Mouse (Mus musculus): ENCODE data around the gene Gimap7.
A peak's percentile ranks its signal among the peaks of the same experiment; 100 is the strongest.

Gene Gimap7

DNA sequence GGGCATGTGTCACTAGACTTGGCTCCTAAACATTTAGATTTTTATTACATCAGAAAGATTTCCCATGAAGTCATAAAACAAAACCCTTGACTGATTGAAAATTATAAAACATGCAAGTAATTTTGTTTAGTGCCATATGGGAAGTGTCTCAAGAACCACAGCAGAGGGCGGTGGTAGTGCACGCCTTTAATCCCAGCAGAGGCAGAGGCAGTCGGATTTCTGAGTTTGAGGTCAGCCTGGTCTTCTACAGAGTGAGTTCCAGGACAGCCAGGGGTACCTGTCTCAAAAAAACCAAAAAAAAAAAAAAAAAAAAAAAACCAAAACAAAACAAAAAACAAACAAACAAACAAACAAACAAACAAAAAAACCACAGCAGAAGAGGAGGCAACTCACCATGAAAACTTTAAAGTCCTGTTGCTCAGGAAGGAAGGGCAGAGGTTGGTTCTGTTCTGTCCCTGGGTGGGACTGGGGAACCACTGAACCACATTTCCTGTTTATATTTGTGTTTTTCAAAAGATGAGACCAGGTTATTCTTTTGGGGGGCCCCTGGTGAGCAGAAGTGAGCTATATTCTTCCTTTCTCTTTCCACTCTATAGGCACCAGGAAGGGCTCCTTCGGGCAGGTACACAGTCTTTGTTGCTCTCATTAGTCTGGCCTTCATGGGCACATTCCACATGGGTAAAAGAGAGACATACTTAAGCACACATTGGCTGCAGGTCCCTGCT, 21.4 kb upstream of the Gimap7 start:
- DNase-seq: no peak

DNA sequence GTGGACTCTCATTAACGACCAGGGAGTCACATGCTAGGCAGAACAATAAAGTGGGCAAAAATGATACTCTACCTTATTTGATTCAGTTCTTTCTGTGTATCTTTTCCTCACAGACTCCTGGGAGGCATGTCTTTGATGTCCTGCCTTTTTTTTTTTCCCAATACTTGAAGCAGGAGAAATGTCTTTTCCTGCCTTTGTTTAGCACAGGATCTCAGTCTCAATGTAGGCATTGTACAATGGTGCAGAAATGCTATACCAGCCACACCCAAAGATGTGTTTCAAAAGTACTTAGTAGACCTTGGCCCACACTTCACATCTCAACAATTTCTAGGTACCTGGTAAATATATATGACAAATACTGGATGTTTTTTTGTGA, 20.9 kb upstream of the Gimap7 start:
- DNase-seq: no peak

DNA sequence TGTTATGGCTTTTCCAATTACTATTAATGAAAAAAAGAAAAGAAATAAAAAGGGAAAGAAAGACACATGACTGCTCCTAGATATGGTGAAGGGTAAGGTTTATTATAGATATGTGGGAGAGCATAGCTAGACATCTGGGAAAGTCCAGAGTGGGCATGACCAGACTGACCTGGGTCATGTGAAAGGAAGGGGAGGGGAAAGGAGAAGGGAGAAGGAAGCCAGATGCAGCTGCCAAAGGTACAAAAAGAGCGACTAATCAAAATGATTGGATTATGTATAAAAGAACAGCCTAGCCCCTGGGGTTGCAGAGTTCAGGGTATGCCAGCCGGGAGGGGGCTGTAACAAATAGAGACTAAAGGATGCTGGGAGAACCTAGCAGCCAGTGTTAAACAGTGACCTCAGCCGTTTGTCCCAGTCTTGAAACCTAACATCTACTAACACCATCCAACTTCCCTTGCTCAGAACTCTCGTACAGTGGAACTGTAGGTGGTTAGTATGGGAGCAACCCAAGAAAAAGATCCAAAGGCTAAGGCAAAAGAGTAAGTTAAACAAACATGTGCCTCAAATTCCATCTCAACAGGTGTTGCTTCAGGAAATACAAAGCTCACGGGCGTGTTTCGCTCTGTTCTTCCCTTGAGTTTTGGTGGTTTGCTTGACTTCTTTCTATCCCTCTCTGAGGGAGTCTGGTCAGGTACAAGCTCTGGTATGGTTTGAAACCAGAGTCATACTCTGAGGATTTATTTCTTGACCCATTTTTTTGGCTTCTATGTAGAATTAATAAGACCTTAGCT, 20.2 kb upstream of the Gimap7 start:
- no peak for DNase-seq

DNA sequence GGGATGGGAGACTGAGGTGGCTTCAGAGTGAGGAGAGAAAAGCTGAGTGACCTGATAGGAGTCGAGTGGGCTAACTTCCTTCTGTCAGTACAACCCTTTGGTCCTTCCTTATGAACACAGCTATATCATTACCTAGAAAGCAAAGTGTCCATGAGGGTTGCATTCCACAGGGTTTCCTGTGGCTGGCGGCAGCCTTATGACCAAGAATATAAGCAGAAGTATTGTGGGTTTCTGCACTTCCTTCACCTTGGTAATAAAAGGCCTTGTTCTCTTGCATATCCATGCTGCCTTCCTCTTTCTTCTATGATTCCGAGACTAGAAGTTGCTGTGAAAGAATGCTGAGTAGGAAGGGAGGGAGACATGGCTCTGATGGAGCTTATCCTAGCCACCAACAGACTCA, 19.5 kb upstream of the Gimap7 start:
- DNase-seq: no peak

DNA sequence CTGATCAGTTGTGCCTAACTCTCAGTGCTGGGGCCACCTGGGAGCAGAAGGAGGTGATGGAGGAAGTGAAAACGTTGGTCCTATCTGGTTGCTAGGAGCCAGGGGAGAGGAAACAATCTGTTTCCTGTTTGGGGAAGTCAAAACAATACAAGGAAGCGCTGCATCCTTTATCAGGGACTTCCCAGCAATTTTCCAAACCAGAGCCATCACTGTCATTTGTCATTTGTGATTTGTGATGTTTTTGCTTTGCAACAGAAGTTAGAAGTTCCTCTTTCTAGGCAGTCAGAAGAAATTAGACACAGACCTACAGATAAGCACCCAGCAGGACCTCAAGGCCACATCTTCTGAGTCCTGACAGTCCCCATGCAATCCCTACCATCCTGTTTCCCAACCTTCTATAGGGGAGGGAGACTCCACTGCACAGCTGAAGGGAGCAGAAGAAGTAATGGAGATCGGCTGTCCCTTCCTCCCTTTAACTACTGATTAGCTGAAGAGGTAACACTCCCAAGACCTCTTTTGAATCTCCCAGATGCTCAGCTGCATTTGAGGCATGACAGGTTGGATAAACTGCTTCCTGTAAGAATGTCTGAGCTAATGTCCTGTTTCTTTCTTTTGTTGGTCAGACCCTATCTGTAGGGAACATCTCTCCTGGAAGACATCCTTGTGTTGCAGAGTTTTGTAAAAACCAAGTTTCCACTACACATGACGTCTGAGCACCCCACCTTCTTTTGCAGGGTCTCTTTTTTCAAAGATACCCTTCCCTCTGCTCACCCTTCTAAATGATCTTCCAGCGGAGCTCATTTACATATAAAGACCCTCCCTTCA, 18.0 kb upstream of the Gimap7 start:
- DNase-seq: no peak

DNA sequence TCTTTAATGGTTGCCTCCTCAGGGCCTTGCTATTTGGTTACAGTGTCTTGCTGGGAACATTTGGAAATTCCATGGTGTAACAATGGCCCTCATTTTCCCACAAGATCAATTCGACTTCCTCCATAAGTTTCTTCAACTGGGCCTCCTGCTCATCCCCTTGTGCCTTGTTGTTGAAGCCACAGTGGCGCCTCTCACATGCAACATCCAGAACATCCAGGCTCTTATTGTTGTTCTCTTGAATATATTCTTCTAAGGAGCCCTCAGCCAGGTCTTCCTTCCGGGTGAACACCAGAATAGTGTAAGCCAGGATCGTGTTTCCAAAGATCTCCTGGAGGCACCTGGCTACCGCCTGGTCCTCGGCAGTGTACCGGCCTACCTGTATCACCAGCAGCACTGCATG, 16.3 kb upstream of the Gimap7 start:
- DNase-seq: no peak

DNA sequence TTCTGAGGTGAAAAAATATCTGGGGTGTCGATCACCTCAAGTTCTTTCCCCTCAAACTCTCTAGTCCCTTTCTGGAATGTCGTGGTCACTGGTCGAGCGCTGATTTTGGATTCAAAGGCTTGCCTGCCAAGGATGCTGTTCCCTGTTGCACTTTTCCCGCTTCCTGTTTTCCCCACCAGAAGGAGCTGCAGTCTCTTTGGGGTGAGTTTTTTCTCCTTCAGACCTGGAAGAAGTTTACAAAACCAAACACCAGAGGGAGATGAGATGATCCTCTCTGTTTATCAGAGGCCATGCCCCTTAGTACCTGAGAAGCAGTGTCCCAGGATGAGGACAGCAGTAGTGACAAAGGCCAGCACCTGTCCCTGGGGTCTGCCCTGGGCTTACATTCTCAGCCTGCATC, 15.8 kb upstream of the Gimap7 start:
- no peak for DNase-seq

DNA sequence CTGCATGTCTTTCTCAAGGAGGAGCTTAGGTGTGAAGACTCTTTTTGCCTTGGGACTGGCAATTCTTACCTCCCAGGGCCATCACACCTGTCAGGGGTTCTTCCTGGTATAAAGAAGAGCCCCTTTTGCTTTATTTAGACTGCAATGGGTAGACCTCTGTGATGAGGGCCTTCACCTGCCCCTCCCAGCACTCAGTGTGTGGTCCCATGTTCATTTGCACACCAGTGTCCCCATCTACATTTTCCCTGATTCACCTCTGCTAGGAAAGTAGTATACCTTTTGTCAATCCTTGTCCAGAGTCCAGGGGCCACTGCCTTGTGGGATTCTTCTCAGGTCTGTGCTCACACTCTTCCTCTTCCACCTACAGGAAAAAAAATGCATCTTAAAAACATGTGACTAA, 14.3 kb upstream of the Gimap7 start:
- no peak for DNase-seq

DNA sequence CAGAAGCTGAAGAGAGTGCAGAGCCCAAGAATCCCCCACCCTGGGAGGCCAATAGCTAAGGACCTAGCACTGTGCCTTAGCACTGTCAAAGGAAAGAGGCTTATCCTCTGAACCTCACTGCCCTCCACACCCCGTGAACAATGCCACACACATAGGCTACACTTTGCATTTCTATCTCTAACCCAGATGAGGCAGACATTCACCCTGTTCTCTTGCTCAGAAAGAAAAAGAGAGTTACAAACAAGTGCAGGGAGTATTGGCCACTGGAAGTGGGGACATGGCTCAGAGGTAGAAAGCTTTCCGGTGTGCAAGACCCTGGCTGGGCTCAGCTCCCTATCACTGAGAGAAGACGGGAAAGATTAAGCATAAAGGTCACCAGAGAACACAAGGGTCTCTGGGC, 12.3 kb upstream of the Gimap7 start:
- no peak for DNase-seq

DNA sequence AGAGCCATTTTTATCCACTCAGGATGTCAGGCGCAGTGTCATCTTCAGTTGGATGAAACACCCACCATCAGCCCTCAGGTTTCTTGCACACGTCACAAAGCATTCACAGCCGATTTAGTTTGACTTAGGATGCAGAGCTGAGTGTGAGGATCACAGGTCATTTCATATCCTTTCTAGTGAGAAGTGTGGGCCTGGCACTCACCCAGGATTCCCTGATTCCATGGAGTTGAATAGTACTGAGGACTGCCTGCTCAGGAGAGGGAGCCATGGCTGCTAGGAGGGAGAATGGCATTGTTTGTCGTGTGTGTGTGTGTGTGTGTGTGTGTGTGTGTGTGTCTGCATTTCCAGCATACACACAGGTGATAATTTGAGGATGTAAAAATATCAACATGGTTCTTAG, 1.9 kb downstream of the Gimap7 start:
- DNase-seq: no peak

DNA sequence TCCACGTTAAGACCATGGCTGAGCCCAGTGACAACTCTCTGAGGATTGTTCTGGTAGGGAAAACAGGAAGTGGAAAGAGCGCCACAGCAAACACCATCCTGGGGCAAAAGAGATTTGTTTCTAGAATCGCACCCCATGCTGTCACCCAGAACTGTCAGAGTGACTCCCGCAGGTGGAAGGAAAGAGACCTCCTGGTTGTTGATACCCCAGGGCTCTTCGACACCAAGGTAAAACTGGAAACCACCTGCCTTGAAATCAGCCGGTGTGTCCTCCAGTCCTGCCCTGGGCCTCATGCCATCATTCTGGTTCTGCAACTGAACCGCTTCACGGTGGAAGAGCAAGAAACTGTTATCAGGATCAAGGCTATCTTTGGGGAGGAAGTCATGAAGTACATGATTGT, 5.0 kb downstream of the Gimap7 start:
- DNase-seq: no peak

DNA sequence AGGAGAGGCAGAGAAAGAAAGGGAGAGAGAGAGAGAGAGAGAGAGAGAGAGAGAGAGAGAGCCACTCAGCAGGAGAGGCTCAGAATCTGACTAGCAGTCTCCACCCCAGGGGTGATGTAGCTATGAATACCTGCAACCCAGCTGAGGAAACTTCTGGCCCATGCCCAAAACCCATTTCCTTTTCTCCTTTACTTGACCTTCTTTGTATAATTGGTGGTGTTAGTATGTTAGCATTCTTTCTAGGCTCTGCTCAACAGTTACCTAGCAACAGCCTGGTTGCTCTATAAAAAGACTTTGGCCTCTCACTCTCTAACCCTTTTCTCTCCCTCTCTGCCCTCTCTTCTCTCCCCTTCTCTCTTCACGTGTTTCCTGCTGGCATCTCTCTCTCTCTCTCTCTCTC, 7.1 kb downstream of the Gimap7 start:
- DNase-seq: peak; percentile 18

DNA sequence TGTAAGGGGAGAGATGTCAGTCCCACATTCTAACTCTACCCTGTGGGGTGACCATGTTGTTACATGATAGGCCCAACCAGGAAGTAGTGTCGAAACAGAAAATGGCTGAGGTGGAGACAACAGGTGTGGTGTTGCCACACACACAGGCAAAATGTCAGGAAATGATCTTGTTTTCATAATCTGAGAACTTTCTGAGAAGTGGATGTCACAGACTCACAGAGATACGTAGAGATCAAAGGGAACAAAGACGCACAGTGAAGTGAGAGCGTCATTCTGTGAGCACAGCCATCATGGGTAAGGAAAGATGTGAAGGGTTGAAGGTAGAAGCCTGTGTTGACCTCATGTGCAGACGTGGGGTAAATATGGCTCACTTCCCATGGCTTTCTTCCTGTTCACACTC, 9.3 kb downstream of the Gimap7 start:
- DNase-seq: no peak

DNA sequence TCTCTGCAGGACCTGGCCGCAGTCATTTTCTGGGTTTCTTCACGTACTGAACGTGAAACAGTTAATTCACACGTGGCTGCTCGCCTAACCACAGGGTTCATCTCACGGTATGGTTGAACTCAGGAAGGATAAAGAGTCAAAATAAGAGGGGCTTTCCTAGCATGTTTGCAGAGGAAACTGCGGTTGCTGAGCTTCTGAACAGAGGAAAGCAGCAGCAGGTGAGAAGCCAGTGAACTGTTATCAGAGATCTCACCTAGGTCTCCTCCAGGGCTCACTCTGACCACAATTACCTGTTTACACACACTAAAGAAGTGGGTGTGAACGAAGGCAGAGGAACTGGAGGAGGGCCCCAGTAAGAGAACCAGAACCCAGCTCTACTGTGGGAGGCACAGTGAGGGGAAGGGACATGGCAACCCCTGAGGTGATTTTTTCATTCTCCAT, 14.5 kb downstream of the Gimap7 start:
- DNase-seq: no peak

DNA sequence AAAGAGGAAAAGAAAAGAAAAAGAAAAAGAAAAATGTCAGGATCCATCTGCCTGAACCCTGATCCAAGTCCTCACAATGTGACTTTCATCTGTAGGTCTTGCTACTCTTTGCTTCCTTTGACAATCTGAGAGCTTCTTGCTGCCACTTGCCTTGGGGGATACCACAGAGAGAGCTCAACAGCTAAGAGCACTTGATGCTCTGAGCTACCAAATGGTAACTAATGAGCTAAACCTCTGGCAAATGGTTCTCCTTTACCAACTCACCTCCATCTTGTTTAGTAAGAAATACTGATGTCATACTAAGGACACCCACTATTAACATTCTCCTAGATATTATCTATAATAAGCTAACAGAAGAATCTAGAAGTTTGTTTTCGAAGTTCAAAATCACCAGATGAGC, 15.2 kb downstream of the Gimap7 start:
- DNase-seq: no peak

DNA sequence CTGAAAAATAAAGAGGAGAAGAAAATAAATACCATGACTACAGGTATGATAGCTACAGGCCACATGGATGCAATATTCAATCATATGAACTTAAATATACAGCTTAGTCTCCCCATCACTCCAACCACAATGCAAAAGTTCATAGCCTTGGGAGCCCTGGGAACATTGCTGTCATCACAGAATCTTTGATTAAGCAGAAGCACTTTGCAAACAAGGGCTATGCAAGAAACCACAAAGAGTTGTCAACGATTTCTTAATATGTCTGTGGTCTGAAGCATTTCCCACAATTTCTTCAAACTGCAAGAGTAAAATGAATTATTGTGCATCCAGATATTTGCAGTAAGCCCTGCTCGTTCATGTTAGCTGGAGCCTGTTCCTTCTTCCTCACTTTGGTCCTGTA, 18.6 kb downstream of the Gimap7 start:
- no peak for DNase-seq

DNA sequence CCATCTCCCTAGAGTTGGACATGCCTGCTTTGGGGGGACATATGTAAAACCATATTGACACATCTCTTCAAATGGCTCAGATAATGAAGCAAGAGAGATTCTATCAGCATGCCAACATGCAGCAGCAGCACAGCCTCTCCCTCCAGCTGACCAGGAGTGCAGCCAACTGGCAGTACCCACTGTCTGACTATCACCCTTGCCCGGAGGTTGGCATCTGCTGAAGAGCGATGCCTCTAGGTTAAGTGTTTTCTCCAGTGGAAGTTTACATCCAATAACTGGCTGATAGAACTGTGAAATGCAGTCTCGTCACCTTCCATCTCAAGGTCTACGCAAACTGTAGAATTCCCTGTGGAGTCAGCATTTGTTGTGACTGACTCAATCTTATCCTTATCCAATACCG, 19.3 kb downstream of the Gimap7 start:
- DNase-seq: no peak

DNA sequence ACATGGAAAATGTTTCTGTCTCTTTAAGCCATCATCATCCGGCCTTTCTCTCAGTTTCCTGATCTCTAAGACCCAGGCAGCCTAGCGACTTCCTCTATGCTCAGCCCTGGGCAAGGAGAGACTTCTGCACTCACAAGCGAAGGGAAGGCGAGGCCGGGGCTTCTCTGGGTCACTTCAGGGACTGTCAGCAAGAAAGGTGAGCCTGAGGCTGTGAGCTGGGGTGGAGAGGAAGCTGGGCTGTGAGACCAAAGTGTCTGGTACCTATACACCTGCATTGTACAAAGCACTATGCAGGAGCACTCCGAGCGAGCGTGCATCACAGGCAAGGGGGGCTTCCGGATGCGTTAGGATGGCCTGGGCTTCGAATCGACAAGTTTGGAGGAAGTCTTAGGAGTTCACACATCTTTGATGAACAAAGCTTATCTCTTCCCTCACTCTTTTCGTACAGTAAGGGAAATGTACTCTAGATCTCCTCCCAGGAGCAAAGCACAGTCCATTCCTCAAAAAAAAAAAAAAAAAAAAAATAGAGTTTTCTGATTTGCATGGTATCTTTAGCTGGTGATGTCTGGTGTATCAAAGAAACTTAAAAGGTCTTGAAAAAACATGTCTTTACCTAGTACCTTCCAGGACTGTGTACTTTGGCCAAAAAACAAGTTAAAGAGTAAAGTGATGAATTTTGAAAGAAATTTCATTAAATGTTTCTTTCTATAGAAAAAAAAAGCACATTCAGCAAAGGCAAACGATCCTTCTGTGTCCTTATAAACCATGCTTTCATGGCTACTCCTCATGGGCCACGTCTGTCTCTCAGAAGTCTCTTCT, 20.7 kb downstream of the Gimap7 start, which contains the start of gene Gimap1:
Gimap1 (plus strand) TSS at position 94 of the 819 bp plus-strand sequence.
- DNase-seq: no peak

DNA sequence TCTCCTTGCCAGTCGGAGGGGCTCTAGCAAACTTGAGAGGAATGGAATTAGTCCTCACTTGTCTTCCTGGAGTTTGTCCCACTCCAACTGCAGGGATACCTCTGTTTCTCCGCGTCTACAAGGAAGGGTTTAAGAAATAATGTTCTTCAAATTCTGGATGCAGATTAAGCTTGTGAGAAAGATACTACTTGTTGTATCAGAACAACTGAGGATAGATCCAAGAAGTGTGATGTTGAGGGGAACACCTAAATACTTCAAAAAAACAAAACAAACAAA, 21.3 kb downstream of the Gimap7 start:
- no peak for DNase-seq

DNA sequence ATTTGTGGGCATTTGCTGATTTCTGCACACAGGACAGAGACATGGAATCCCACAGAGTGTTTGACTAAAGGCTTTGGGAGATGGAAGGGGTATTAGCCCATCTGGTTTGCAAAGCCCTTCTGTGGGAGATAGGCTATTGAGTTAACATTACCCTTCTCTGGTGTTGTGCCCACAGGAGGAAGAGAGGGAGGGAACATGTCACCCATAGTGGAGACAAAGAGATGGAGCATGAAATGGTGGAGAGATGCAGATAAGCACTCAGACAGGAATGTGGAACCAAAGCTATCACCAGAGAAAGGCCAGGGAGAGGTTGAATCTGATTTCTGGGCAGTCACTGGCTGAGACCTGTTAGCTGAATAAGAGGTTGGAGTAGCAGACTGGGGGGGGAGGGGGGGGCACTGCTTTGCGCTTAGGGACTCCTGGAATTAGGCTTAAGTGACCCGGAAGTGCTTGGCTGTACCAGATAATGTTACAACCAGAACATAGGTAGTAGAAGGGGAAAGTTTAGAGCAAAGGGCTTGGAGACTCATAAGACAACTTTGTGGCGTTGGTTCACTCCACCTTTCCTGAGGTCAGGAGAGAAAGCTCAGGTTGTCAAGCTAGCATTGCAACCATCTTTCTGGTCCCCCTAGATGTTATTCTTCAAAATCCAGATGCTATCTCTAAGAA, 22.2 kb downstream of the Gimap7 start:
- DNase-seq: no peak

DNA sequence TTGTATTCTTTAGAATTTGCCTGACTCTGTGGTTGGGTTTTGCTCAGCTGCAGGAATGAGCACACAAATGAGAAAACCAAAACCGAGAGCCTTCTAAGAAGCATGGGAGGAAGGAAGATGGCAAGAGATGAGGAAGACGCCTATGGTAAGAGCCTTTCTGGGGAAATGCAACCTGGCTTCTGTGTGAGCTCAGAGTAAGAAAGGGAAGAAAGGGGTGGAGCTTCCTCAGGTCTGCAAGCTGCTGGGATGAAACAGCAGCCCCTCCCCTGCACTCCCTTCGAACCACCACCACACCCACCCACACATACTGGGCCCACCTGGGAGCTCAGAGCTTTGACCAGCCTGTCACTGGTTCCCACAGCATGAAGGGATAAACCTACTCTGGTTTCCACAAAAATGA, 22.9 kb downstream of the Gimap7 start:
- DNase-seq: no peak

DNA sequence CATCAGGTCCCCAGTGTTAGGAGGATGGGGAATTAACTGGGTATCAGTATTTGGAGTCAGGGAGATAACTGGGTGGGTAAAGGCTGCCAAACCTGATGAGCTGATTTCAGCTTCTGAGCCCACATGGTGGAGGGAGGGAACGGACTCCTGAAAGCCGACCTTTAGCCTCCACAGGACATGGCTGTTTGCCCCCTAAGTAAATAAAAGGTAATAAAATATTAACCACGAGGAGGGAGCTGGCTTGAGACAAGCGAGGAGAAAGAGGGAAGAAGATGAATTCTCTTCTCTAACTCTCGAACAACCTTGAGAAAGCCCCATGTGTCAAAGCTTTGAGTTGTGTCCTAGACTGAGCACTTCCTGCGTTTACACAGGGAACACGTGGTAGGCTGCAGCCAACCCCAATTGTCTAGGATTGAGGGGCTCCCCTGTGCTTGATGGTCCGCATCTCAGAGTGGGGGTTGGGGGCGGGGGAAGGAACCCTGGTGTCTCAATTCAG, 23.3 kb downstream of the Gimap7 start:
- DNase-seq: no peak

All from right cerebral cortex, adult 18-20 months (tissue).